Mouse (Mus musculus): ENCODE results near the gene Arl3. TPM values are rescaled to one million over a fixed set of nuclear protein-coding genes. Genes with fewer than 3 reads are reported as not detected.
A peak's percentile ranks its signal among the peaks of the same experiment; 100 is the strongest.

The Arl3 gene
- polyA plus RNA-seq, 1 experiment: 1.5 TPM

DNA sequence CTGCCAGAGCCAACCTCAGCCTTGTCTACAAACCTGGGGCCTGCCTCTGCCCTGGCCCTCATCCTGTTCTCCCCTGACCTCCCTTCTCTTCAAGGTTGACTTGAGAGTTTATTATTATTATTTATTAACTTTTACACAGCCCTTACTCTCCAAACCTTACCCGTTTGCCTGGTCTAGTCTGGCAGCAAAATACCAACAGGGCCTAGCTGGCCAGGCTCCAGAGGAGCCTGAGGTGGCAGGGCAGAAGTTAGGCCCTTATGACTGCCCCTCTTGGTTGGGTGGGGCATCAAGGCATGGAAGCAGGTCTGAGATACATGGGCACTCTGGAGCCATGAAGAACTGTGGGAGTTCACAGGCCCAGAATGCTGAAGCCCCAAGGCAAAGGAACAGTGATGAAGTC is 65.2 kb downstream of the Arl3 start:
- Histone ChIP-seq H3K4me1 (ENCODE audit: control insufficient read depth) (peaks cover 83% of the 10 kb centered on the region), H3K4me3 (replicated peaks) (no peak overlapping the region), H3K36me3 (ENCODE audit: control insufficient read depth) (peaks cover 75% of the 10 kb centered on the region), H3K27me3 (ENCODE audit: control insufficient read depth) (no peaks in the 10 kb centered on the region), H3K9me3 (ENCODE audit: control insufficient read depth, low read length) (no peaks in the 10 kb centered on the region)
- TF ChIP-seq GATA1 (IDR thresholded peaks at IDR 0.05; ENCODE audit: low read length) (no peak), TAL1 (IDR thresholded peaks at IDR 0.05; ENCODE audit: low read length) (no peak)

DNA sequence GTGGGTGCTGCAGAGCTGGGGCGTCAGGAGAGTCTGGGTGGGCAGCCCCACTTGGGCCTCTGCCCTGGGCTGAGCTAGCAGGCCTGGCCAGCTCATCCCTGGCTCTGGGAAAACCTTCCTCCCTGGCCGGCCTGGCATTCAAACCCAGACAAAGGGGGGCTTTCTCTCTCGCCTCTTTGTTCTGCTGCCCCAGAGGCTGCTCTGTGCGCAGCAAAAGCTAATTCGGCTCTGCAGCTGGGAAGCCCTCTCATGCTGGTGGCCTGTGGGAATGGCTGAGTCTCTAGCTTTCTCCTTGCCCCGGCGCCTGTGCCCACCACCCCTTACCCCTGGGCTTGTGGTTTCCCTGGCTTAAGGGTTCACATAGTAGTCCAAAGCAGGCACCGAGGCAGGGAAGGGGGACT is 65.8 kb downstream of the Arl3 start:
- peaks cover 89% of the 10 kb centered on the region for H3K4me1 ChIP-seq (ENCODE audit: control insufficient read depth)
- TF ChIP-seq GATA1 (IDR thresholded peaks at IDR 0.05; ENCODE audit: low read length) (no peak), TAL1 (IDR thresholded peaks at IDR 0.05; ENCODE audit: low read length) (no peak)
- peaks cover 69% of the 10 kb centered on the region for H3K36me3 ChIP-seq (ENCODE audit: control insufficient read depth)
- no peaks in the 10 kb centered on the region for H3K27me3 ChIP-seq (ENCODE audit: control insufficient read depth)
- H3K4me3 ChIP-seq (replicated peaks): no peak overlapping the region
- no peaks in the 10 kb centered on the region for H3K9me3 ChIP-seq (ENCODE audit: control insufficient read depth, low read length)

DNA sequence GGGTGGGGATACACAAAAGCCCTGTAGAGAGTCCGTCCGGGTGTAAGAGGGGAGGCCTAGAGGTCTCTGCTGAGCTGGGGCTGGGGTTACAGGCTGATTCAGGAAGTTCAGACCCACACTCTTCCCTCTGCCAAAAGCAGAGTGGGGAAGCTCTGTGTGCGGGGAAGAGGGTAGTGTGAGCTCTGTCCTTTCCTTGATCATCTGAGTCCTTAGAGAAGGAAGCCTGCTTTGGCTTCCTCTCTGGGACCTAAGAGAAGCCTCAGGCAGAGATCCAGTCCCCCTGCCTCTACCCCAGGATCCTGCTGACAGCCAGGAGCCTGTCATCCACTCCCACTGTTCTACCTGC is 66.7 kb downstream of the Arl3 start:
- H3K36me3 ChIP-seq (ENCODE audit: control insufficient read depth): peaks cover 61% of the 10 kb centered on the region
- no peak overlapping the region for H3K4me3 ChIP-seq (replicated peaks)
- no peaks in the 10 kb centered on the region for H3K9me3 ChIP-seq (ENCODE audit: control insufficient read depth, low read length)
- peaks cover 94% of the 10 kb centered on the region for H3K4me1 ChIP-seq (ENCODE audit: control insufficient read depth)
- no peak for TF ChIP-seq GATA1 (IDR thresholded peaks at IDR 0.05; ENCODE audit: low read length)
- TF ChIP-seq TAL1 (IDR thresholded peaks at IDR 0.05; ENCODE audit: low read length): no peak
- H3K27me3 ChIP-seq (ENCODE audit: control insufficient read depth): no peaks in the 10 kb centered on the region

DNA sequence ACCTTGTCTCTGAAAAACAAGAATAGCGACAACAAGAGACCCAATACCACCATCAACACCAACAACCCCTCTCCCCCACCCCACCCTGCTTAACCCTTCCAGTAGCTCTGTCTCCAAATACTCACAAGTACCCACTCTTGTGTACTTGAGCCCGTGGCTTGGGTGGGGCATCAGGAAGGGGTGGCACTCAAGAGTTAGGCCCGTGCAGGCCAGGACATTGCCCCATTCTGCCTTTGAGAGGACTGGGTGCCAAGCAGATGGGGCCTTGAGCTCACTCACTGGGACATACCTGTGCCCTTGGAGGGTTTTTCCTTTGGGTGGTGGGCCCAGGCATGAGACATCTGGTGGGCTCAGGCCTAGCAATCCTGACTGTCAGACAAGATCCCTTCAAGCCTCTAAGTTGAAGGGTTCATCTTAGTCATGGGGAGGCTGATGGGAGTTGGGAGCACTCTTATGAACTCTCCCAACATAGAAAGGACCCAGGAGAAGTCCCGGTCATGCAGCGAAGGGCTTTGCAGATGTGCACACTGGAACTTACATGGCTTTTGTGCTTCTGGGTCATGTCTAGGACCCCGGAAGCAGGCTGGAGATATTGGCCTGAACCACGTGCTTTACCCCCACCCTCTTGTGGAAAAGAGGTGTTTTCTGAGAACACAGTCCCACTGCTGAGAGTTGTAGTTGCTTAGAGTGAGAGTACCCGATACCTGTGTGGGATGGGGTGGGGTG is 67.2 kb downstream of the Arl3 start:
- H3K9me3 ChIP-seq (ENCODE audit: control insufficient read depth, low read length): no peaks in the 10 kb centered on the region
- TF ChIP-seq TAL1 (IDR thresholded peaks at IDR 0.05; ENCODE audit: low read length): no peak
- TF ChIP-seq GATA1 (IDR thresholded peaks at IDR 0.05; ENCODE audit: low read length): no peak
- H3K27me3 ChIP-seq (ENCODE audit: control insufficient read depth): no peaks in the 10 kb centered on the region
- peaks cover 94% of the 10 kb centered on the region for H3K4me1 ChIP-seq (ENCODE audit: control insufficient read depth)
- peak overlapping the region; percentile 81 for H3K4me3 ChIP-seq (replicated peaks)
- peaks cover 57% of the 10 kb centered on the region for H3K36me3 ChIP-seq (ENCODE audit: control insufficient read depth)

DNA sequence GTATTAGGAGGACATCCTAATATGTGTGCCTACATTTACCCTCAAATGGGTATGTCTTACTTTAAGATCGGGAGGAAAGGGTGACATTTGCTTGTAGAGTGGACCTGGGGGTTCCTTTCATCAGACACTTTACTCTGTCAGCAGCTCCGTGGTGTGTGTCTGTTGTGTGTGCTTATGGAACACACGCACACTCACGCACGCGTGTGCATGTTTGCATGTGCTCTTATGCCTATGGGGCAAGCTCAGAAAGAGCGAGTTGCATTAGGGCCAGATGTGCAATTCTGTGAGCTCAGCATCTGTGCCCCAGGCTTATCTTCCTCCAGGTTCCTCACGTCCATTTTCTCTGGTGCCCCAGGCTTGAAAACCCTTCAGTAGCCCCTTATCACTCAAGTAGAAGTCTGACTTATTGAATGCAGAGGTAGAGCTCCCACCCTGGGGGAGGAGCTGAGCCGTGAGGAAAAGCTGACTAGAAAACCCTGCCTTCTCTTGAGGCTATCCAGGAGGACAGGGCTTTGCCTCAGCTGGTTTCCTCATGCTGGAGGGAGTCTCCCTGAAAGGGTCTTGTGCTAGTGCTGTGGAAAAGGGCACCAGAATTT is 68.1 kb downstream of the Arl3 start:
- Histone ChIP-seq H3K4me1 (ENCODE audit: control insufficient read depth) (peaks cover 90% of the 10 kb centered on the region), H3K4me3 (replicated peaks) (peak overlapping the region; percentile 81), H3K36me3 (ENCODE audit: control insufficient read depth) (peaks cover 49% of the 10 kb centered on the region)

DNA sequence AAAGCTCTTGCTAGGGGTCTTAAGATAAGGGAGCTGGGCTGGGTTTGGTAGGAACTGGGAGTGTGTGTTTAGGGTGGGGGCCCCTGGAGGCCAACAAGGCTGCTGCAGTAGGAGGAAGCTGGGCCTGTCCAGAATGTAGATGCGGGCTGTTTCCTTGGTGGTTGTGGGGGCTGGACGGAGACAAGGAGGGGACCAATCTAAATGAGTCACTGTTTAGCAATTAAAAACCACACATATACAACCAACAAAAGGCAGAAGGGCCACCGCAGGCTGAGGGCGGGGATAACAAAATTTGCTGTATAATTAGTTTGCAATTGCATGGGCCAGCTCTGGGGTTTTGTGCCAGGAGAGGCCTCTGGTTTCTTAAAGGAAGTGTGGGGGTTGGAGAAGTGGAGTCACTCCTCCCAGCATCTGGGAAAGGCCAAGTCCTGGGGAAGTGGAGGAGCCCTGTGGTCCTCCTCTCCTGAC is 68.9 kb downstream of the Arl3 start:
- Histone ChIP-seq H3K36me3 (ENCODE audit: control insufficient read depth) (peaks cover 41% of the 10 kb centered on the region), H3K27me3 (ENCODE audit: control insufficient read depth) (no peaks in the 10 kb centered on the region), H3K4me1 (ENCODE audit: control insufficient read depth) (peaks cover 88% of the 10 kb centered on the region), H3K9me3 (ENCODE audit: control insufficient read depth, low read length) (no peaks in the 10 kb centered on the region), H3K4me3 (replicated peaks) (peak overlapping the region; percentile 81)
- no peak for TF ChIP-seq TAL1 (IDR thresholded peaks at IDR 0.05; ENCODE audit: low read length)
- TF ChIP-seq GATA1 (IDR thresholded peaks at IDR 0.05; ENCODE audit: low read length): no peak

More for the DNA sequence above, 68.1 kb downstream of the Arl3 start:
- Histone ChIP-seq H3K9me3 (ENCODE audit: control insufficient read depth, low read length) (no peaks in the 10 kb centered on the region), H3K27me3 (ENCODE audit: control insufficient read depth) (no peaks in the 10 kb centered on the region)
- TF ChIP-seq TAL1 (IDR thresholded peaks at IDR 0.05; ENCODE audit: low read length): no peak
- TF ChIP-seq GATA1 (IDR thresholded peaks at IDR 0.05; ENCODE audit: low read length): peak; percentile 35; the same call in 1 of the 2 replicates

DNA sequence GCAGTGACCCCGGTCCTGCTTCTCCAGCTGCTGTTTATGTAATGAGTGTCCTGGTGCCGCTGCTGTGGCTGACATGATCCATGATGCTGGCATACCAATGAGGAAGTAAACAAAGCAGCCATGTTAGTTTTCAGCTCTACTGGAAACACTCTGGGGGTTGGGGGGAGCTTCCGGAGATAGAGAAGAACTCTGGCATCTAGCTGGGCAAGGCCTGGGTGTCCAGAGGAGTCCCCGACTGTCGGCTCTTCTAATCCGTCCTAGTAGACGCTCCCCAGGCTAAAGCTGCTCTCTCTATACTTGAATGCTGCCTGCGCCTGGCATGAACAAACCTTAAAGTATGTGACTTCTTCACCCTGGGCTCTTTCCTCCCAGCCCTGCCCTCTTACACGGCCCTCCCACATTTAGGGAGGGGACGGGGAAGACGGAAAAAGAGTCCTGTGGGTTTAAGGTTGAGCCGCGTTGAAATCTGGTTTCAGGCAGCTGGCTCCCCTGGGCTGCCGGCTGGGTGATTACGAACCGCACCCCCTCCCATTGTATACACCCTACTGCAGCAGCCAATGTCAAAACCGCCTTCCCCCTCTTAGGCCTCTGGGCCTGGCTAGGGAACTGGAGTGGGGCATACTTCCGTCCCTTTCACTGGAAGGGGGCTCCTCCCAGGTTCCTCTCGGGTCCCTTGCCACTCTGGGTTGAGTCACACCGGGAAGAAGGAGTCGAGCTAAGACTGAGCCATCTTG is 69.5 kb downstream of the Arl3 start:
- no peaks in the 10 kb centered on the region for H3K9me3 ChIP-seq (ENCODE audit: control insufficient read depth, low read length)
- no peak; the same call in 1 of the 2 replicates for TF ChIP-seq GATA1 (IDR thresholded peaks at IDR 0.05; ENCODE audit: low read length)
- peak; percentile 57; the same call in 2 of the 3 replicates for TF ChIP-seq TAL1 (IDR thresholded peaks at IDR 0.05; ENCODE audit: low read length)
- no peaks in the 10 kb centered on the region for H3K27me3 ChIP-seq (ENCODE audit: control insufficient read depth)
- peaks cover 35% of the 10 kb centered on the region for H3K36me3 ChIP-seq (ENCODE audit: control insufficient read depth)
- H3K4me1 ChIP-seq (ENCODE audit: control insufficient read depth): peaks cover 85% of the 10 kb centered on the region
- H3K4me3 ChIP-seq (replicated peaks): peak overlapping the region; percentile 81

DNA sequence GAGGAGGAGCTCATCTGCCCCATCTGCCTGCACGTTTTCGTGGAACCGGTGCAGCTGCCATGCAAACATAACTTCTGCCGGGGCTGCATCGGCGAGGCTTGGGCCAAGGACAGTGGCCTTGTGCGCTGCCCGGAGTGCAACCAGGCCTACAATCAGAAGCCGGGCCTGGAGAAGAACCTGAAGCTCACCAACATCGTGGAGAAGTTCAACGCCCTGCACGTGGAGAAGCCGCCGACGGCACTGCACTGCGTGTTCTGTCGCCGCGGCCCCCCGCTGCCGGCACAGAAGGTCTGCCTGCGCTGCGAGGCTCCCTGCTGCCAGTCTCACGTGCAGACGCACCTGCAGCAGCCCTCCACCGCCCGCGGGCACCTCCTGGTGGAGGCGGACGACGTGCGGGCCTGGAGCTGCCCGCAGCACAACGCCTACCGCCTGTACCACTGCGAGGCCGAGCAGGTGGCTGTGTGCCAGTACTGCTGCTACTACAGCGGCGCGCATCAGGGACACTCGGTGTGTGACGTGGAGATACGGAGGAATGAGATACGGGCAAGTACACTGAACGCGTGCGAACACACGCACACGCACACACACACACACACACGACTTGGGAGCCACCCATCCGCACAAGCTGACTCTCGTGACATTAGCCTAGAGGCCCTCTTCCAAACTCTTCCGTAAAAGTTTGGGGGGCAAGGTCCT is 70.4 kb downstream of the Arl3 start:
- Histone ChIP-seq H3K4me1 (ENCODE audit: control insufficient read depth) (peaks cover 76% of the 10 kb centered on the region), H3K27me3 (ENCODE audit: control insufficient read depth) (no peaks in the 10 kb centered on the region), H3K36me3 (ENCODE audit: control insufficient read depth) (peaks cover 26% of the 10 kb centered on the region), H3K9me3 (ENCODE audit: control insufficient read depth, low read length) (no peaks in the 10 kb centered on the region), H3K4me3 (replicated peaks) (peak overlapping the region; percentile 81)
- TF ChIP-seq TAL1 (IDR thresholded peaks at IDR 0.05; ENCODE audit: low read length): no peak
- 0 out of 2 replicates have a peak, but pooled peaks have one; percentile 38 for TF ChIP-seq GATA1 (IDR thresholded peaks at IDR 0.05; ENCODE audit: low read length)

Measured in erythroblast, embryonic 14.5 days (primary cell).